Mouse (Mus musculus): Measurements from ENCODE around the gene Dnajc28.

The Dnajc28 gene

GRCm38 (mm10) chr16:91632940-91633339, 14.1 kb upstream of the Dnajc28 start:
- DNase-seq (ENCODE audit: low read depth, low spot score) = no peak

GRCm38 (mm10) chr16:91632439-91632838, 13.6 kb upstream of the Dnajc28 start:
- no peak for DNase-seq (ENCODE audit: low read depth, low spot score)

- DNase-seq (ENCODE audit: low read depth, low spot score) = no peak
Measured at GRCm38 (mm10) chr16:91630584-91630983, 11.8 kb upstream of the Dnajc28 start.

- DNase-seq (ENCODE audit: low read depth, low spot score) = no peak
Measured at GRCm38 (mm10) chr16:91629749-91630148, 10.9 kb upstream of the Dnajc28 start.

- DNase-seq (ENCODE audit: low read depth, low spot score) = no peak
Measured at GRCm38 (mm10) chr16:91628673-91629072, 9.8 kb upstream of the Dnajc28 start.

- DNase-seq (ENCODE audit: low read depth, low spot score) = no peak
Measured at GRCm38 (mm10) chr16:91627831-91628230, 9.0 kb upstream of the Dnajc28 start.

GRCm38 (mm10) chr16:91623074-91623473, 4.2 kb upstream of the Dnajc28 start:
- DNase-seq (ENCODE audit: low read depth, low spot score) = no peak

- no peak for DNase-seq (ENCODE audit: low read depth, low spot score)
Measured at GRCm38 (mm10) chr16:91620991-91621390, 2.2 kb upstream of the Dnajc28 start.

GRCm38 (mm10) chr16:91620185-91620584, 1.4 kb upstream of the Dnajc28 start:
- DNase-seq (ENCODE audit: low read depth, low spot score) = no peak

GRCm38 (mm10) chr16:91614552-91614951, 4.3 kb downstream of the Dnajc28 start:
- DNase-seq (ENCODE audit: low read depth, low spot score) = no peak

- no peak for DNase-seq (ENCODE audit: low read depth, low spot score)
Measured at GRCm38 (mm10) chr16:91612525-91612924, 6.3 kb downstream of the Dnajc28 start.

- no peak for DNase-seq (ENCODE audit: low read depth, low spot score)
Measured at GRCm38 (mm10) chr16:91611248-91611647, 7.6 kb downstream of the Dnajc28 start.

GRCm38 (mm10) chr16:91609501-91610245, 9.2 kb downstream of the Dnajc28 start:
- no peak for DNase-seq (ENCODE audit: low read depth, low spot score)

GRCm38 (mm10) chr16:91606958-91607357, 11.9 kb downstream of the Dnajc28 start:
- DNase-seq (ENCODE audit: low read depth, low spot score) = no peak

GRCm38 (mm10) chr16:91605156-91605555, 13.7 kb downstream of the Dnajc28 start:
- DNase-seq (ENCODE audit: low read depth, low spot score) = no peak

GRCm38 (mm10) chr16:91601693-91602092, 17.1 kb downstream of the Dnajc28 start:
- no peak for DNase-seq (ENCODE audit: low read depth, low spot score)

- DNase-seq (ENCODE audit: low read depth, low spot score) = no peak
Measured at GRCm38 (mm10) chr16:91601081-91601480, 17.7 kb downstream of the Dnajc28 start.

GRCm38 (mm10) chr16:91599242-91599641, 19.6 kb downstream of the Dnajc28 start:
- no peak for DNase-seq (ENCODE audit: low read depth, low spot score)

GRCm38 (mm10) chr16:91597672-91598010, 21.2 kb downstream of the Dnajc28 start, which contains the start of gene Tmem50b:
Gene Tmem50b, minus strand, starts transcription at chr16:91597800.
- peak; percentile 99 for DNase-seq (ENCODE audit: low read depth, low spot score)

GRCm38 (mm10) chr16:91596779-91597671, 21.8 kb downstream of the Dnajc28 start:
- DNase-seq (ENCODE audit: low read depth, low spot score) = peak; percentile 65

- DNase-seq (ENCODE audit: low read depth, low spot score) = peak; percentile 78
Measured at GRCm38 (mm10) chr16:91596397-91596778, 22.4 kb downstream of the Dnajc28 start.

- no peak for DNase-seq (ENCODE audit: low read depth, low spot score)
Measured at GRCm38 (mm10) chr16:91595076-91595475, 23.8 kb downstream of the Dnajc28 start.

- DNase-seq (ENCODE audit: low read depth, low spot score) = peak; percentile 41
Measured at GRCm38 (mm10) chr16:91593262-91593661, 25.6 kb downstream of the Dnajc28 start.

All from CD4-positive, CD25-positive, alpha-beta regulatory T cell, adult 2 months (primary cell).